Comparison of ENCODE assay signal across 9 mouse cellular contexts in genomic region chr8:72310849-72311506, GRCm38 (mm10). TPM values are rescaled to one million over a fixed set of nuclear protein-coding genes. Genes with fewer than 3 reads are reported as not detected.
DNase-seq lines count a peak whose midpoint lies in the region; ATAC-seq lines count a peak whose summit lies in the region.
"Had no signal": no experiment of that assay in that cellular context is flagged by ENCODE, and none has a peak within 500 bp of the region (broad histone marks: within the 10 kb centered on the region; RNA-seq: fewer than 3 reads in every experiment).

No protein-coding gene starts in this region.

- no peaks in the 10 kb centered on the region for H3K27me3 ChIP-seq in embryonic facial prominence, embryonic 15.5 days
- H3K27me3 ChIP-seq in midbrain, embryonic 15.5 days (replicated peaks) = no peaks in the 10 kb centered on the region
- H3K27me3 ChIP-seq: neural tube, embryonic 12.5 days had no signal

- H3K9ac ChIP-seq in embryonic facial prominence, embryonic 15.5 days = no peak overlapping the region
- H3K9ac ChIP-seq in midbrain, embryonic 15.5 days = no peak overlapping the region
- H3K9ac ChIP-seq: neural tube, embryonic 12.5 days had no signal

- no peak overlapping the region for H3K4me3 ChIP-seq in embryonic facial prominence, embryonic 15.5 days (replicated peaks)
- H3K4me3 ChIP-seq in midbrain, embryonic 15.5 days = no peak overlapping the region
- H3K4me3 ChIP-seq: neural tube, embryonic 12.5 days had no signal

- peaks cover 6% of the 10 kb centered on the region; the same call in 1 of the 2 replicates for H3K4me1 ChIP-seq in embryonic facial prominence, embryonic 15.5 days
- H3K4me1 ChIP-seq in midbrain, embryonic 15.5 days = no peaks in the 10 kb centered on the region

- intact Hi-C loops in heart, postnatal 36 days (cut with DNase I) = no loop called here

- no peak overlapping the region for H3K27ac ChIP-seq in embryonic facial prominence, embryonic 15.5 days (replicated peaks)
- no peak overlapping the region for H3K27ac ChIP-seq in midbrain, embryonic 15.5 days
- H3K27ac ChIP-seq: neural tube, embryonic 12.5 days had no signal

- no peak overlapping the region for H3K4me2 ChIP-seq in embryonic facial prominence, embryonic 15.5 days (replicated peaks)
- no peak overlapping the region for H3K4me2 ChIP-seq in midbrain, embryonic 15.5 days
- H3K4me2 ChIP-seq: neural tube, embryonic 12.5 days had no signal

- no peaks in the 10 kb centered on the region for H3K36me3 ChIP-seq in embryonic facial prominence, embryonic 15.5 days
- no peaks in the 10 kb centered on the region for H3K36me3 ChIP-seq in midbrain, embryonic 15.5 days (replicated peaks)
- H3K36me3 ChIP-seq: neural tube, embryonic 12.5 days had no signal

- 34% methylated on average over 8 of the region's 8 CpGs for WGBS in embryonic facial prominence, embryonic 15.5 days
- 54% methylated on average over 8 of the region's 8 CpGs for WGBS in midbrain, embryonic 15.5 days

- peak; percentile 18; the same call in 1 of the 2 replicates for ATAC-seq in embryonic facial prominence, embryonic 15.5 days (ENCODE audit: insufficient number of reproducible peaks, low FRiP score, low TSS enrichment, low read depth)
- 0 out of 2 replicates have a peak, but pooled peaks have one; percentile 24 for ATAC-seq in midbrain, embryonic 15.5 days (replicated peaks)

- DNase-seq in gastrocnemius, postnatal 10 days = peak; percentile 37
- DNase-seq in gastrocnemius, adult 18-20 months (ENCODE audit: low spot score) = no peak
- DNase-seq in ZHBTc4 (ENCODE audit: low read depth, low spot score) = peak; percentile 66
- peak; percentile 82 to 84 for DNase-seq in heart, postnatal 36 days
- peak; percentile 59 to 71 for DNase-seq in layer of hippocampus, postnatal 14 days (ENCODE audit: low spot score in 2 of 2)
- no peak for DNase-seq in embryo, embryonic 9.5 days (ENCODE audit: extremely low spot score)

- H3K9me3 ChIP-seq in embryonic facial prominence, embryonic 15.5 days (replicated peaks) = no peaks in the 10 kb centered on the region
- no peaks in the 10 kb centered on the region for H3K9me3 ChIP-seq in midbrain, embryonic 15.5 days
- H3K9me3 ChIP-seq: neural tube, embryonic 12.5 days had no signal

RNA-seq across cellular contexts. Expression of gene Gm10282, which starts 5.9 kb away (rescaled TPM):
- total RNA-seq in gastrocnemius, postnatal 10 days (2021) = 10 to 100 TPM; 14.2 to 15.8 TPM
- 1 to 10 TPM; 1.8 to 3.4 TPM for total RNA-seq in gastrocnemius, adult 18-20 months (2021)
- polyA plus RNA-seq in embryonic facial prominence, embryonic 15.5 days (2015; fragmentation: Nextera tagmentation; extraction: Ambion mirVana) = 22.9 and 33.3 TPM in 2 replicates
- 10 to 100 TPM in 1 of 2 experiments, 1 to 10 TPM in 1; 6.9 to 10.2 TPM for total RNA-seq in heart, postnatal 36 days (2021)
- 10 to 100 TPM in 1 of 2 experiments, 1 to 10 TPM in 1; 9.7 to 10.6 TPM for total RNA-seq in layer of hippocampus, postnatal 14 days (2021)
- 9.0 and 11.9 TPM in 2 replicates for polyA plus RNA-seq in midbrain, embryonic 15.5 days (2015; fragmentation: Nextera tagmentation; extraction: Ambion mirVana)

RNA-seq across cellular contexts. Expression of gene Klf2, which starts 7.9 kb away (rescaled TPM):
- total RNA-seq in gastrocnemius, postnatal 10 days (2021) = 10 to 100 TPM; 25.2 to 31.9 TPM
- 10 to 100 TPM; 22.5 to 37.9 TPM for total RNA-seq in gastrocnemius, adult 18-20 months (2021)
- polyA plus RNA-seq in embryonic facial prominence, embryonic 15.5 days (2015; fragmentation: Nextera tagmentation; extraction: Ambion mirVana) = 12.1 and 15.4 TPM in 2 replicates
- 10 to 100 TPM; 42.2 to 97.6 TPM for total RNA-seq in heart, postnatal 36 days (2021)
- total RNA-seq in layer of hippocampus, postnatal 14 days (2021) = 10 to 100 TPM; 20.2 to 22.0 TPM
- 4.7 and 5.4 TPM in 2 replicates for polyA plus RNA-seq in midbrain, embryonic 15.5 days (2015; fragmentation: Nextera tagmentation; extraction: Ambion mirVana)

Comparison
In these comparisons a context has a peak if more than half of its experiments do, and no peak if none do; other contexts are left out.
1. DNase-seq: peak in gastrocnemius, postnatal 10 days (single experiment), ZHBTc4 (single experiment), heart, postnatal 36 days (2 of 2) and layer of hippocampus, postnatal 14 days (2 of 2); none in gastrocnemius, adult 18-20 months (single experiment) and embryo, embryonic 9.5 days (single experiment).